Mouse (Mus musculus): ENCODE data around the gene Mfsd4b1.

Mfsd4b1 gene

GRCm38 (mm10) chr10:40024554-40025428 lies at the start of gene Mfsd4b1:
Mfsd4b1 (minus strand) TSS chr10:40025268.
- in situ Hi-C loops (cut with MseI, MboI): no loop called here

- in situ Hi-C loops (cut with MseI, MboI): no loop called here
Observed at GRCm38 (mm10) chr10:40073608-40074007, 48.5 kb upstream of the Mfsd4b1 start.

GRCm38 (mm10) chr10:40070684-40071083 lies 45.6 kb upstream of the Mfsd4b1 start:
- in situ Hi-C loops (cut with MseI, MboI): no loop called here

- in situ Hi-C loops (cut with MseI, MboI): no loop called here
Observed at GRCm38 (mm10) chr10:40069270-40069669, 44.2 kb upstream of the Mfsd4b1 start.

- in situ Hi-C loops (cut with MseI, MboI): no loop called here
Observed at GRCm38 (mm10) chr10:40068595-40068994, 43.5 kb upstream of the Mfsd4b1 start.

GRCm38 (mm10) chr10:40067529-40067928 lies 42.5 kb upstream of the Mfsd4b1 start:
- in situ Hi-C loops (cut with MseI, MboI): no loop called here

- in situ Hi-C loops (cut with MseI, MboI): no loop called here
Observed at GRCm38 (mm10) chr10:40067071-40067470, 42.0 kb upstream of the Mfsd4b1 start.

GRCm38 (mm10) chr10:40065357-40065756 lies 40.3 kb upstream of the Mfsd4b1 start:
- in situ Hi-C loops (cut with MseI, MboI): no loop called here

GRCm38 (mm10) chr10:40063291-40063890 lies 38.3 kb upstream of the Mfsd4b1 start:
- in situ Hi-C loops (cut with MseI, MboI): no loop called here

GRCm38 (mm10) chr10:40062812-40063211 lies 37.7 kb upstream of the Mfsd4b1 start:
- in situ Hi-C loops (cut with MseI, MboI): no loop called here

GRCm38 (mm10) chr10:40061926-40062325 lies 36.9 kb upstream of the Mfsd4b1 start:
- in situ Hi-C loops (cut with MseI, MboI): no loop called here

- in situ Hi-C loops (cut with MseI, MboI): loop anchor here (5.0 to 10.0 kb wide), 2 partner anchors 154 to 156 kb away; no protein-coding TSS in a partner anchor
Observed at GRCm38 (mm10) chr10:40058786-40059120, 33.7 kb upstream of the Mfsd4b1 start.

- in situ Hi-C loops (cut with MseI, MboI): loop anchor here (5.0 to 10.0 kb wide), 2 partner anchors 154 to 157 kb away; no protein-coding TSS in a partner anchor
Observed at GRCm38 (mm10) chr10:40058062-40058785, 33.2 kb upstream of the Mfsd4b1 start.

- in situ Hi-C loops (cut with MseI, MboI): loop anchor here (5.0 to 10.0 kb wide), 2 partner anchors 155 to 157 kb away; no protein-coding TSS in a partner anchor
Observed at GRCm38 (mm10) chr10:40057615-40058014, 32.5 kb upstream of the Mfsd4b1 start.

GRCm38 (mm10) chr10:40054455-40054854 lies 29.4 kb upstream of the Mfsd4b1 start:
- in situ Hi-C loops (cut with MseI, MboI): loop anchor here in 1 of 2 experiments (10.0 kb wide), 1 partner anchor 160 kb away; no protein-coding TSS in a partner anchor

GRCm38 (mm10) chr10:40053896-40054295 lies 28.8 kb upstream of the Mfsd4b1 start:
- in situ Hi-C loops (cut with MseI, MboI): loop anchor here in 1 of 2 experiments (10.0 kb wide), 1 partner anchor 161 kb away; no protein-coding TSS in a partner anchor

GRCm38 (mm10) chr10:40053257-40053895 lies 28.3 kb upstream of the Mfsd4b1 start:
- in situ Hi-C loops (cut with MseI, MboI): loop anchor here in 1 of 2 experiments (10.0 kb wide), 1 partner anchor 161 kb away; no protein-coding TSS in a partner anchor

- in situ Hi-C loops (cut with MseI, MboI): loop anchor here in 1 of 2 experiments (10.0 kb wide), 1 partner anchor 163 kb away; no protein-coding TSS in a partner anchor
Observed at GRCm38 (mm10) chr10:40051997-40052396, 26.9 kb upstream of the Mfsd4b1 start.

GRCm38 (mm10) chr10:40050763-40051162 lies 25.7 kb upstream of the Mfsd4b1 start:
- in situ Hi-C loops (cut with MseI, MboI): loop anchor here in 1 of 2 experiments (10.0 kb wide), 1 partner anchor 164 kb away; no protein-coding TSS in a partner anchor

- in situ Hi-C loops (cut with MseI, MboI): no loop called here
Observed at GRCm38 (mm10) chr10:40041339-40041738, 16.3 kb upstream of the Mfsd4b1 start.
